Mouse (Mus musculus): Measurements from ENCODE around the gene Rmi2.

The Rmi2 gene

DNA sequence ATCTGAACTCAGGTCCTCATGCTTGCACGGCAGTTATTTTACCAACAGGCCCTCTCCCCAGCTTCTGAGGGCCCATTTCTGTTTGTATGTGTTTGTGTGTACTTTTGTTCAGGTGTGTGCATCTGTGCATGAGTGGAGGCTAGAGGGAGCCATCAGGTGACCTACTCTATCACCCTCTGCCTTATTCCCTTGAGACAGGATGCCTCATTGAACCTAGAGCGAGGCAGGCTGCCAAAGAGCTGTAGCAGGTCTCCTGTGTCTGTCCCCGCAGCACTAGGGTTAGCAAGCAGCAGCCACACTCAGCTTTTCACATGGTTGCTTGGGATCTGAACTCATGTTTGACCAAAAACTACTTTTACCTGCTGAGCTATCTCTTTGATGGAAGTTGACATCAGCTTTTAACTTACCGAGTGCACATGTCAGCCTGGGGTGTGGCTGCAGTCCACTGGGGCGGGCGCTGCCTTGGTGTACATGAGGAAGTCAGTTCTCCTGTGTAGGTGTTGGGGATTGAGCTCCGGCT is 24.9 kb downstream of the Rmi2 start:
- in situ Hi-C loops (cut with MboI; ENCODE audit: unreplicated experiment in 2 of 2), result loop anchor here in 1 of 2 experiments (10.0 to 25.0 kb wide), 2 partner anchors 447 to 585 kb away; partner anchors contain the start of gene Nubp1

DNA sequence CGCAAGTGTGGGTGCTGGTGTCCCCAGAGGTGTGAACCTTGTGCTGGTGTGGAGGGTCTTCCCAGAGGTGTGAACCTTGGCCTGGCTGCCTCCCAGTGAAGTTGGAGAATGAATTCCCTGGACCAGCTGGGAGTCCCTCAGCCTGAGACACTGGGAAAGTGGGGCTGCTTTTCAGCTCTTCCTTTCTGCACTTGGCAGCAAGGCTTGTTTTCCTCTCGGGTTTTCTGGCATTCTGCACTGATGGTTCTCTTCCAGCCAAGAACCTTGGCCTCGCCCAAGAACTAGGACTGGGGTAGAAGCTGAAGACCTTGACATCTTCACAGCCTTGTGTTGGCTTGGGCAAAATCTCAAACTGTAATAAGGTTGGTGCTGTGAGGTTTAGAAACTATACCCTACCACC is 26.5 kb downstream of the Rmi2 start:
- in situ Hi-C loops (cut with MboI; ENCODE audit: unreplicated experiment in 2 of 2), result loop anchor here in 1 of 2 experiments (25.0 kb wide), 1 partner anchor 449 kb away; the partner anchor contains the start of gene Nubp1

DNA sequence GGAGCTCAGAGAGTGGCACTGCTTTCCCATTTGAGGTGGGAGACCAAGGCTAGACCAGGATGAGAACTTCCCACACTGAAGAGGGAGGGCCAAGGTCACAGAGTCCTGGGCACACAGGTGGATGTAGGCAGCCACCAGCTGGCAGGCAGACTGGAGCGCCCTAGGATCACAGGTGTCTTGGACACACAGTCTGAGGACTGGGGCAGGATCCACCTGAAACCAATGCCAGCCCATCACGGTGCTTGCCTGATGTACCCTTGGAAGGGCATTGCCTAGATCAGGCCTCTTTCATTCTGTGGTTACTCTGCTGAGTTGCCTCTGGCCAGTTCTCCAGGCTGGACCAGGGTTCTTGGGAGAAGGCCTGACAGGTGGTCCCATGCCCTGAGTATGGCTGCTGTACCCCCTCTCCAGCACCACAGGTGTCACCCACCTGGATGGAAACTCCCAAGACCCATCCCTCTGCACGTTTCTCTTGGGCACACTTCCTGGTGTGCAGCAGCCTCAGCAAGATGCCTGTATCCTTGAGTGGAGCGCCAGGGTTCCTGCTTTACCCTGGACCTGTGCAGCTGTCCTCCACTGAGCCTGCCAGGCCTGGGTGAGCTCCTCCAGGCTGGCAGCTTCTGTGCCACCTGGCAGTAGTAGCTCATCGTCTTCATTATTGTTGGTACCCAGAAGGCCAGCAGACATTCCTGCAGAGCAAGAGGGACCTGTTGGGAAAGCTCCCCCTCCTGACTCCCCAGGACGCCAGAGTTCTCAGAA is 30.2 kb downstream of the Rmi2 start:
- in situ Hi-C loops (cut with MboI; ENCODE audit: unreplicated experiment in 2 of 2), result loop anchor here in 1 of 2 experiments (5.0 to 25.0 kb wide), 2 partner anchors 298 to 453 kb away; partner anchors contain the start of gene Nubp1

DNA sequence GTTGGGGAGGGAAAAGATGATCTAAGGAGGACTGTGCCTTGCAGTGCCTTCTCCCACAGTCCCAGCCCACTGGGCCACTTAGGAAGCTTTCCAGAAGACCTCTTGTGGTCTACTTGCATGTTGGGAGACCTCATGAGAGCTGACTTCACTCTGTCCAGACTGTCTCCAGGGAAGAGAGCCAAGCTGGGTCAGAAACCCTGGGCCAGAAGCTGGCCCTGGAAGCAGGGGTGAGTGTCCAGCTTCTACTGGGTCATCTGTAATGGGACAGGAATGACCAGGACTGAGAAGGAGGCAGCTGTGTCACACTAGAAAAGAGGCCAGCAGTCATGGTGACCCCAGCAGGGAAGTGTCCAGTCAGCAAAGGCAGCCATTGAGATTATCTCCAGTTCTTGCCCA is 30.7 kb downstream of the Rmi2 start:
- in situ Hi-C loops (cut with MboI; ENCODE audit: unreplicated experiment in 2 of 2), result loop anchor here in 1 of 2 experiments (5.0 to 25.0 kb wide), 2 partner anchors 298 to 453 kb away; partner anchors contain the start of gene Nubp1

DNA sequence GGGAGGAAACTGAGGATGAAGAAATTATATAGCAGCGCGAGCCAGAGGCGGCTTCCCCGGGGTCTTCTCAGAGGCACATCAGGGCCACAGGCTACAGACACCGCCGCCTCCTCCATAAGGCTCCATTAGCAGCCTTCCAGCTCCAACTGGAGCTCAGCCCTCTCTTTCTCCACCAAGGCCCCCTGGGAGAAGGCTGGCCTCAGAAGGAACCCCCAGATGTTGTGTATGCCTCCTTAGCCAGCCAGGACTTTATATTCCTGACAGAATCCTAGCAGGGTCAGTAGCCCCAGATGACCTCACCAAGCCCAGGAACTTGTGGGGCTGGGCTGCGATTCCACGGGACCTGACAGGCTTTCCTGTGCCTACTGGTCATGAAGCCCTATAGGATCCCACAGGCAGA is 32.0 kb downstream of the Rmi2 start:
- in situ Hi-C loops (cut with MboI; ENCODE audit: unreplicated experiment in 2 of 2), result loop anchor here in 1 of 2 experiments (5.0 to 25.0 kb wide), 2 partner anchors 300 to 455 kb away; partner anchors contain the start of gene Nubp1

DNA sequence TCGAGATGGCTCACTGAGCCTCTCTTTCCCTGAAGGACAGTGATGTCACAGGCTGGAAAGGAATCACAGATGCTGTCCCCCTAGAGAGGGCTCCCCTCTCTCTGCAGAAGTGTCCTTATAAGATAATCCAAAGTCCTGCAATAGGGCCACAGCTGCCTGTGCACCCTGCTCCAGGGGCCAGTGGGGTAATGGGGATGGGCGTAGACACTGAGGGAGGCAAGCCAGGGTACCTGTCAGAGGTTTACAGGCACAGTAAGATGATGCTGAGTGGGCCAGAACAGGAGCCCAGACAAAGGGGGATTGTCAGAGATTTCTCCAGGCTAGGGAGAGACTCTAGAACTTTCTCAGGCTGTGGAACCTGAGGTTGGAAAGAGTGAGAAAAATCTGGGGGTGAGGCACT is 32.6 kb downstream of the Rmi2 start:
- in situ Hi-C loops (cut with MboI; ENCODE audit: unreplicated experiment in 2 of 2), result loop anchor here in 1 of 2 experiments (5.0 to 25.0 kb wide), 2 partner anchors 300 to 455 kb away; partner anchors contain the start of gene Nubp1

DNA sequence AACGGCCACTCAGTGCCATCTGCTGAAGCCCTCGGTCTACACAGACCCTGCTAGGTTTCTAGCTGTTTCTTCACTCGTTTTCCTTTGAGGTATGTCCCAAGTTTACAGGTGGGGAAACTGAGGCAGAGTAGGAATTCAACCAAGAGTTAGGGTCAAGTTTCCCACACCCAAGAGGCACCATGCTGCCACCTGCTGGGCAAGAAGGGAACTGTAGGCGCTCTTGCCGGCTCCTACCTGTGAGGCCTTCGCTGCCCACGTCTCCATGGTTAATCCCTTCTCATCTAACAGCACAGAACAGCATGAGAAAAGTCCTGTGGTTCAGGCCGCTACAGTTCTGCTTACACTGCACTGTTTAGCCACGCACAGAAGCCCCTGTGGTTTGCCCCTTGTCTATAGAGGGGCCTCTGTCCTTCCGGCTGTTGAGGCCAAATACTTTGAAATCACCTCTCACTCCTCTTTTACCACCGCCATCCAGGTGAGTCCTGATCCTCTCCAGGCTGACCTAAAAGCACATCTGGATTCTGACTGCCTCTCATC is 33.1 kb downstream of the Rmi2 start:
- in situ Hi-C loops (cut with MboI; ENCODE audit: unreplicated experiment in 2 of 2), result loop anchor here in 1 of 2 experiments (5.0 to 25.0 kb wide), 2 partner anchors 301 to 456 kb away; partner anchors contain the start of gene Nubp1

DNA sequence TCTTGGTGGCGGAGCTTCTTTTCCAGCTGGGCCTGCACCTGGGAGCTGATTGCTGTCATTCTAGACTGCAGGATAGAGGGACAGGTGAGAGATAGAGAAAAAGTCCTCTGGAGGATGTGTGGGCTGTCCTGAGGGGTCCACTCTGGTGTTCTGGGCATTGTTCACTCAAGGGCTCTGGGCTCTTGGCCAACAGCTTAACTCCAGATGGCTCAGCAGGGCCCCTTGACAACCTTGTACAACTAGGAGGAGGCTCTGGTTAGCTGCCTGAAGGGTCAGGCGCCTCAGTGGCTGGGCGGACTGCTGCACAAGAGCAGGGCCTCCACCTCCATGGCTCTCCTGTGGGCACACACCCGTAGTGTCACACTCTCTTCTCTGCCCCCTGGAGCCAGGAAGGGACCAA is 36.1 kb downstream of the Rmi2 start:
- in situ Hi-C loops (cut with MboI; ENCODE audit: unreplicated experiment in 2 of 2), result loop anchor here (10.0 to 25.0 kb wide), 3 partner anchors 234 to 459 kb away; partner anchors contain the start of genes Nubp1 (in 1 of the 2) and Tnfrsf17 (in 1 of the 2)

DNA sequence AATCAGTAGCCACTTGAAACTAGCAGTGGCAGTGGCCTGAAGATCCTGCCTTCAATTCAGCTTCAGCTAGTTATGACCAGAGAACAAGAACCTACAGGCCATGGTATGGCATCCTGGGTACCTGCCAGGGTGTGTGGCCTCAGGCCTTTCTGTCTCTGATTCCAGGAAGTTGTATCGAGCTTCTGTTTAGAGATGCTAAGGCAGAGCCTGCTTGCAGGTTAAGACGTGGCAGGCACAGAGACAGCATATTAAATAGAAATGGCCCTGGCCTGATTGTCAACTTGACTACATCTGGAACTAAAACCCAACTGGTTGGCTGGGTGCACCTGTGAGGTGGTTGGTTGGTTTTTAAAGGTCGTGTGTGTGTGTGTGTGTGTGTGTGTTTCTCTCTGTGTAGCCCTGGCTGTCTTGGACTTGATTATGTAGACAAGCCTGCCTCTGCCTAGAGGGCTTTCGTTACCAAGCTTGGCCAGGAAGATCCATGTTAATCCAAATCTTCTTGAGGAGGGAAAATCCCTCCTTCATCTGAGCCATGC is 38.0 kb downstream of the Rmi2 start:
- in situ Hi-C loops (cut with MboI; ENCODE audit: unreplicated experiment in 2 of 2), result loop anchor here (10.0 to 25.0 kb wide), 3 partner anchors 232 to 461 kb away; partner anchors contain the start of genes Nubp1 (in 1 of the 2) and Tnfrsf17 (in 1 of the 2)

DNA sequence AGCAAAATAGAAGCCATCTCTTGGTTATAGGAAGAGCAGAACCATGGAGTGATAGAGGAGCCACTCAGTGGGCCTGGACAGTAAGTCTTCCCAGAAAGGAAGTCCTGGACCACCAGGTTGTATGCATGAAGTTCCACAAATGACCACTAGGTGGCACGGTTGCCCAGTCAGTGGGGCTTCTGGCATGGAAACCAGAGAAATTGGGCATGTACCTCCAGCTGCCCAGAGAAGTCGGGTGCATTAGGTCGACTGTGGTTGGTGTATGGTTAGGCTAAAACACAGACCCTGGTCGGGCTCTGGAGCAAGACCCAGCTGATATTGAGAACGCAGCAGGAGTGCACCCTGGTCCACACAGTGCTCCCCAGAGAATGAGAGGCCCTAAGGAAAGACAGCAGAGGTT is 38.8 kb downstream of the Rmi2 start:
- in situ Hi-C loops (cut with MboI; ENCODE audit: unreplicated experiment in 2 of 2), result loop anchor here (10.0 to 25.0 kb wide), 3 partner anchors 231 to 461 kb away; partner anchors contain the start of genes Nubp1 (in 1 of the 2) and Tnfrsf17 (in 1 of the 2)

DNA sequence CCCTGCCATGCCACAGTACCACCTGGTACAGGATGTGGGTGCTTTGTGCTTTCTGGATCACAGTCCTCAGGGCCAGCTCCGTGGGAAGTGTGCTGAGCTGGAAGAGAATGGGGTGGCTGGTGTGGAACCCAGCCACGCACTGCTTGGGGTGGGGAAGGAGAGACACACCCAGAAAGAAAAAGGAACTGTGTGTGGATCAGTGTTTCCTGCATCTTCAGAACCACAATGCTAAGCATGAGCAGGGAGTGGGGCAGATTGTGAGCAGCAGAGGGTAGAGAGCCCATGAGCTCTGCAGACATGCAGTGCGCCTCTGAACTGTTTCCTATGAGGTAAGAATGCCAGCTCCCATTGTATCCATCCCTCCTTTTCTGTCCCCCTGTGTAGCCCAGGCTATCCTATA is 43.4 kb downstream of the Rmi2 start:
- in situ Hi-C loops (cut with MboI; ENCODE audit: unreplicated experiment in 2 of 2), result loop anchor here (5.0 to 25.0 kb wide), 10 partner anchors 94 to 1334 kb away; partner anchors contain the start of gene Tnfrsf17 (in 1 of the 2)

DNA sequence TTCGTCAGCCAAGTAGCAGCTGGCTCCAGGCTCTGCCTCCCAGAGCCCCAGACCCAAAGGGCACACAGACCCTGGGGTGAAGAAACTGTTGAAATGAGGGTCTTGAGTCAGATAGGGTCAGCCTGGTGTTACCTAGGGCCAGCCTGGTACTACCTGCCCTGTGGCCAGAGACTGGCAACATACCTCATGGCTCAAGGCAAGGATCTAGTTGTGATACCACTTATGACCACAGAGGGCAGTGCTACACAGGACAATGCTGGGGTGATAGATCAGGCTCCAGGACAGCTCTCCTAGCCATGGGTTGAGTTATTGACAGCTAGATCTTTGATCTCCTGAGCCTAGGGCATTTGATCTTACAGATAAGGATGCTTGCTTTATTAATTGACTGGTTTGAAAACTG is 44.6 kb downstream of the Rmi2 start:
- in situ Hi-C loops (cut with MboI; ENCODE audit: unreplicated experiment in 2 of 2), result loop anchor here (5.0 to 25.0 kb wide), 10 partner anchors 93 to 1333 kb away; partner anchors contain the start of gene Tnfrsf17 (in 1 of the 2)

DNA sequence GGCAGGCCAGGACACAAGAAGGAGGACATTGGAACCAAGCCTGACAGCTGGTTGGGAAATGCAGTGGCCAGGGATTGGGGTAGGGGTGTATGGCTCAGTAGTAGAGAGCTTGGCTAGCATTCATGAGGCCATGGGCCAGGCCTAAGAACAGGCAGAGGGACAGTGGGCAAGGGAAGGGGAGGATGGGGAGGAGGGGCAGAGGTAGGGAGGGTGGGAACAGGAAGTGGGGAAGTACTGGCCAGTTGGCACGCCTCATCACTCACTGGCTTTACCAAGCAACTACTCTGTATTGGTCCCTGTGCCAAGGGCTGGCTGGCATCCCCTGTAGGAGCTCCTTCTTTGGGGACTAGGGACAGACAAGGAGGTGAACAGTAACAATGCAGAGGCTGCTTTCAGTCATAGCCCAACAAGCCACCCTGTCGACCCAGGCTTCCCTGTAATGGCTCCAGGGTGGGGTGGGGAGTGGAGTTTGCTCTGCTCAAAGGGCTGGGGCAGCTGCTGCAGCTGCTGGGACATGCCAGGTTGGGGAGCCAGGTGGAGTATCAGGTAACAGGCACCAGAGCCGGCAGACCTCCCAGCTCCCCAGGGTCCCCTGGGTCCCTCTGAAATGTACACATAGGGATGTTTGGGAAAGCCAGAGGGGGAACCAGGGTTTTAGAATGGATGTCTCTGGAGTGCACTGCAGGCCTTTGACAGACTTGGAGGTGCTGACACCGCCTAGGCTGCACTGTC is 46.5 kb downstream of the Rmi2 start:
- in situ Hi-C loops (cut with MboI; ENCODE audit: unreplicated experiment in 2 of 2), result loop anchor here in 1 of 2 experiments (25.0 kb wide), 1 partner anchor 1331 kb away; no protein-coding TSS in a partner anchor

DNA sequence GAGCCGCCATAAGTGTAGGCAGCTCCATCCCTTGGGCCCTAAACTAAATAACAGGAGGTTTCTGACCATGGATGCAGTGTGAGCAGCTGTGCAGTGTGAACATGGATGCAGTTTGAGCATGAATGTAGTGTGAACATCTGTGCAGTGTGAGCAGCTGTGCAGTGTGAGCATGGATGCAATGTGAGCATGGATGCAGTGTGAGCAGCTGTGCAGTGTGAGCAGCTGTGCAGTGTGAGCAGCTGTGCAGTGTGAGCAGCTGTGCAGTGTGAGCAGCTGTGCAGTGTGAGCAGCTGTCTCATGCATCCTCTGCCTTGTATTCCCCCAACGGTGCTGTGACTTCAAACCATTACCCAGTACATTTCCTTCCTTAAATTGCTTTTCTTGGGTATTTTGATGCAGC is 52.6 kb downstream of the Rmi2 start:
- in situ Hi-C loops (cut with MboI; ENCODE audit: unreplicated experiment in 2 of 2), result loop anchor here in 1 of 2 experiments (25.0 kb wide), 1 partner anchor 1325 kb away; no protein-coding TSS in a partner anchor

DNA sequence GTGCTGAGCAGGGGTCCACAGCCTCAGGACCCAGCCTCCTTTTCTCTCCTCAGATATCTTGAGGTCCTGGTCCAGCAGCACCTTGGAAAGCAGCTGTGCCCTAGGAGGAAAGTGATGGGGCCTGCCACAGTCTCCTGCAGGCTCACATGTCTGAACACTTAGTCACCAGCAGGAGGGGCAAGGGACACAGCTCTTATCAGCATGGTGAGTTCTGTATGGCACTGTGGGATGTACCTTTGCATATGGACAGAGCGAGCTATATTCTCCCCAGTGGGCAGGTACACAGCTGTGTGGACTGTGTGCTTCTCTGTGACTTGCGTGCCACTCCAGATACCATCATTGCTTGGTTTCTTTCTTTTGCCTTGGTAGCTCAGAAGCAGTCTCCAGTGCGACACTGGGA is 55.5 kb downstream of the Rmi2 start:
- in situ Hi-C loops (cut with MboI; ENCODE audit: unreplicated experiment in 2 of 2), result loop anchor here (5.0 to 25.0 kb wide), 3 partner anchors 64 to 1322 kb away; no protein-coding TSS in a partner anchor

DNA sequence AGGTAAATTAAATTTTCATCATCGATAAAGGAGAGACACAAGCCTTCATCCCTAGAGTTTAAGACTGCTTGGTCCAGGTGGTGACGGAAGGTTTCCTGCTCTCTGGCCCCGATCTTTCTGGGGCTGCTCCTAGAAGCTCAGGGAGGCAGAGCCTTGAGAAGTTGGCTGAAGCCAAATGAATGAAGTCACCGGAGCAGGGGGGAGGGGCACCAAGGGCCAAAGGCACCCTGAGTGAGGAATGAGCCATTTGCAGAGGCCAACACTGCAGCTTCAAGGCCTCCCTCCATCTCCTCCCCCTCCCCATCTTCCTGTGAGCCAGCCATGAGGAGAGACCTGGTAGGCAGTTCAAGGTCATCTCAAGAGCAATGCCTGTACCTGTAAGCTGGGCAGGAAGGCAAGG is 58.3 kb downstream of the Rmi2 start:
- in situ Hi-C loops (cut with MboI; ENCODE audit: unreplicated experiment in 2 of 2), result loop anchor here (5.0 to 25.0 kb wide), 3 partner anchors 62 to 1319 kb away; no protein-coding TSS in a partner anchor

DNA sequence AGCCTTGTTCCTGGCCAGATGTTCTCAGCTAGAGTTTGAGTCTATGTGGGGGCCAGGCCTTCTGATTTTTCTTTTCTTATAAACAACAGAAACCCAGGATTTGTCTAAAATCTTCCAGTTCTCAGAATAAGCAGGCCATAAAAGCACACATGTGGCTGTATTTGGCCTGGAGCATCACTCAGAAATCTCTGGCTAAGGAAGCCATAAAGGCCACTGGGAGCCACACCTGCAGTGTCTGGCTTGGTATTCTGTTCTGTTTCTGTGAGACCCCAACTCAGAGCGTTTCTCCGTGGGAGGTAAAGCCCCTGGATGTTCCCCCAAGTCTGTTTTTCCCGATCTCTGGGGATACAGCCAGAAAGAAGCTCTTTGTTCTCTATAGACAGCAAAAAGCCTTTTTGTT is 61.0 kb downstream of the Rmi2 start:
- in situ Hi-C loops (cut with MboI; ENCODE audit: unreplicated experiment in 2 of 2), result loop anchor here (10.0 to 25.0 kb wide), 2 partner anchors 59 to 1316 kb away; no protein-coding TSS in a partner anchor

DNA sequence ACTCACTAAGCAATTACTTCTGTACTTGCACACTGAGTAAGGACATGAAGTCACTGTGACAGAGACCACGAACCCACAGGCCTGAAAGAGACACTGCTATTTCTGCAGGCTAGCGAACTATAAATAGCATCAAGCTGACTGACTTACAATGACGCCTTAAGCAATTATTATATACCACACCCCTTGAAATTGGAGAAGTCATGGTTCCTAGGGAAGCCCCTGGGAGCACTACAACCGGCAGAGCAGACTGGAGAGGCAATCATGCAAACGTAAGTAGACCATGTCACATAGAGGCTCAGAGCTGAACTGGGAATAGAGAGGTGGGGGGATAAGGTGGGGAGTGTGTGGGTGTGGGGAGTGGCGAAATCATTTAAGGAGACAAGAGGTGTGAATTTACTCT is 62.5 kb downstream of the Rmi2 start:
- in situ Hi-C loops (cut with MboI; ENCODE audit: unreplicated experiment in 2 of 2), result loop anchor here (10.0 to 25.0 kb wide), 2 partner anchors 57 to 1315 kb away; no protein-coding TSS in a partner anchor

DNA sequence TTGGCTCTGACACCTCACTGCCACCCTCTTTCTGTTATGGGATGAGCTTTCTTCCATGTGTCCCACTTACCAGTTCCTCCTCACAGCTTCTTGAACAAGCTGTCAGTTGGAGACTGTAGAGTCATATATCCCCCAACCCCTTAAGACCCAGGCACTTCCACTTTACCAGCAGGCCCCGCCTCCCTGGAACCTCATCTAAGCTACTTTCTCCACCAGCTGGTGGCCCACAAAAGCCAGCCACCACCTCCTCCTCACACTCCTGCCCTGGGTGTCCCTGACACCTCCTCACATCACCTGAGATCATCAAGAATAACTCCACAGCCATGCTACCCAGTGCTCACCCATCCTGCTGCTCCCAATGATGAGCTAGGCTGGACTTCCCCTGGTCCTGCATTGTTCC is 65.9 kb downstream of the Rmi2 start:
- in situ Hi-C loops (cut with MboI; ENCODE audit: unreplicated experiment in 2 of 2), result no loop called here
